Mouse (Mus musculus): ENCODE results near the gene Ttc33.

DNA sequence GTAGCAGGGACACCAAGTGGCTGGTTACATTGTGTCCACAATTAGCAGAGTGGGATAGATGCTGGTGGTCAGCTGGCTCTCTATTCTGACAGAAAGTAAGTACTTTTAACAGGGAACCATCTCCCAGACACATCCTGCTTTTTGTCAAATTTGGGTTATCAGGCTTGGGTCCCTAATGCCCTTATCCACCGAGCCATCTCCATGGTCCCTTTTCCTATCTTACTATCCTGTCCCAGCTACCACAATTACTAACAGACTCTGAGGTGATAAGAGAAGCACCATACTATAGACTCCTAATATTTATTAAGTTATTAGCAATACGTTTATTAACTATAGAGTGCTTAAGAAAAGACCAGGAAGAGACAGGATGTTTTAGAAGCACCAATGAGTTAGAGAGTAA, 46.0 kb upstream of the Ttc33 start:
- no peak for TF ChIP-seq ZC3H11A (IDR thresholded peaks at IDR 0.05; ENCODE audit: borderline replicate concordance, low read depth, low read length)
- no peak for TF ChIP-seq CHD2 (IDR thresholded peaks at IDR 0.05; ENCODE audit: low read depth, low read length)

All from ES-E14 (cell line).